Mouse (Mus musculus) CH12.LX (cell line): ENCODE results near the gene Slc39a13. TPM values are rescaled to one million over a fixed set of nuclear protein-coding genes. Genes with fewer than 3 reads are reported as not detected.

ENCODE experiments used
- DNase-seq: peaks from one replicate; pipeline ENCODE4 v3.0.0-alpha.2; 2013; ENCODE audit errors: extremely low read depth
- H3K27ac ChIP-seq: 2 replicates; pipeline ENCODE4 v1.5.1; 2012; ENCODE audit warnings: low read depth, mild to moderate bottlenecking, control low read depth, moderate library complexity; ENCODE audit not compliant: insufficient read depth
- H3K27me3 ChIP-seq: replicated peaks from 2 replicates; pipeline ENCODE3; 2012; ENCODE audit warnings: inconsistent platforms
- H3K36me3 ChIP-seq, 2 experiments: replicated peaks in 1 of 2; 2 replicates each; pipeline versions ENCODE3 to v1.6.1; 2012; ENCODE audit warnings: inconsistent platforms in 1 of 2, low read length in 1 of 2, mild to moderate bottlenecking in 1 of 2, mixed read lengths in 1 of 2, moderate library complexity in 1 of 2; ENCODE audit not compliant: control insufficient read depth in 1 of 2, insufficient read depth in 1 of 2
- H3K4me1 ChIP-seq, 2 experiments: 2 replicates each; pipeline ENCODE4 v1.6.1; 2012; ENCODE audit warnings: inconsistent platforms in 1 of 2, moderate library complexity in 1 of 2; ENCODE audit not compliant: insufficient read depth in 2 of 2, control insufficient read depth in 1 of 2
- H3K4me2 ChIP-seq: 2 replicates; pipeline ENCODE4 v1.6.1; 2012; ENCODE audit warnings: low read depth, mild to moderate bottlenecking, control low read depth; ENCODE audit not compliant: poor library complexity, insufficient read depth, severe bottlenecking
- H3K4me3 ChIP-seq, 3 experiments: fragments of 150-350 bp in 1 of 3; sonication (generic) in 1 of 3; replicated peaks in 1 of 3; 2 replicates each; pipeline versions ENCODE3 to v1.5.1; 2011 to 2012; ENCODE audit warnings: low read depth in 2 of 3, low read length in 2 of 3, mild to moderate bottlenecking in 2 of 3, moderate library complexity in 2 of 3, control low read depth in 1 of 3, improper control_type of control experiment in 1 of 3, inconsistent platforms in 1 of 3, mixed read lengths in 1 of 3; ENCODE audit not compliant: poor library complexity in 1 of 3
- H3K79me2 ChIP-seq: replicated peaks from 2 replicates; pipeline ENCODE4 v1.6.1; 2012; ENCODE audit warnings: mild to moderate bottlenecking, moderate library complexity; ENCODE audit not compliant: control insufficient read depth, poor library complexity, insufficient read depth, severe bottlenecking; ENCODE audit errors: extremely low read depth
- H3K9ac ChIP-seq: 2 replicates; pipeline ENCODE4 v1.6.1; 2012; ENCODE audit warnings: low read depth, mild to moderate bottlenecking, control low read depth, moderate library complexity; ENCODE audit not compliant: insufficient read depth
- H3K9me3 ChIP-seq: replicated peaks from 2 replicates; pipeline ENCODE3; 2012; ENCODE audit warnings: low read length, inconsistent platforms, mixed read lengths
- BHLHE40 ChIP-seq: IDR thresholded peaks from 2 replicates; pipeline ENCODE4 v1.6.1; 2011; ENCODE audit warnings: mild to moderate bottlenecking, low read depth, low read length, improper control_type of control experiment
- CHD2 ChIP-seq: IDR thresholded peaks from 2 replicates; pipeline ENCODE4 v1.6.1; 2011; ENCODE audit warnings: low read length, improper control_type of control experiment
- E2F4 ChIP-seq: IDR thresholded peaks from 2 replicates; pipeline ENCODE4 v1.6.1; 2011; ENCODE audit warnings: low read depth, low read length, improper control_type of control experiment; ENCODE audit not compliant: insufficient replicate concordance
- ELF1 ChIP-seq: IDR thresholded peaks from 2 replicates; pipeline ENCODE4 v1.6.1; 2014; ENCODE audit warnings: low read depth, mild to moderate bottlenecking, inconsistent platforms, low read length, improper control_type of control experiment
- GABPA ChIP-seq: IDR thresholded peaks from 2 replicates; pipeline ENCODE4 v1.6.1; 2012; ENCODE audit warnings: low read depth, low read length, improper control_type of control experiment, inconsistent platforms; ENCODE audit not compliant: insufficient replicate concordance
- HCFC1 ChIP-seq: IDR thresholded peaks from 2 replicates; pipeline ENCODE4 v1.6.1; 2012; ENCODE audit warnings: low read depth, mild to moderate bottlenecking, inconsistent platforms, low read length, improper control_type of control experiment
- JUN ChIP-seq: IDR thresholded peaks from 2 replicates; pipeline ENCODE4 v1.6.1; 2011; ENCODE audit warnings: low read depth, mild to moderate bottlenecking, low read length, improper control_type of control experiment, moderate library complexity; ENCODE audit not compliant: insufficient read depth
- KAT2A ChIP-seq: IDR thresholded peaks from 2 replicates; pipeline ENCODE4 v1.6.1; 2012; ENCODE audit warnings: low read length, improper control_type of control experiment, inconsistent platforms; ENCODE audit not compliant: insufficient replicate concordance
- MAFK ChIP-seq: IDR thresholded peaks from 2 replicates; pipeline ENCODE4 v1.6.1; 2011; ENCODE audit warnings: low read length, improper control_type of control experiment; ENCODE audit not compliant: insufficient replicate concordance
- MAX ChIP-seq: IDR thresholded peaks from 2 replicates; pipeline ENCODE4 v1.6.1; 2011; ENCODE audit warnings: low read length, improper control_type of control experiment
- MEF2A ChIP-seq: IDR thresholded peaks from 2 replicates; pipeline ENCODE4 v1.6.1; 2014; ENCODE audit warnings: low read depth, mild to moderate bottlenecking, inconsistent platforms, low read length, improper control_type of control experiment, borderline replicate concordance
- MYC ChIP-seq: IDR thresholded peaks from 2 replicates; pipeline ENCODE4 v1.6.1; 2011; ENCODE audit warnings: low read depth, mild to moderate bottlenecking, improper control_type of control experiment, low read length
- NELFE ChIP-seq: IDR thresholded peaks from 2 replicates; pipeline ENCODE4 v1.6.1; 2011; ENCODE audit warnings: low read depth, low read length, improper control_type of control experiment
- NRF1 ChIP-seq: IDR thresholded peaks from 2 replicates; pipeline ENCODE4 v1.6.1; 2014; ENCODE audit warnings: low read depth, mild to moderate bottlenecking, inconsistent platforms, low read length, improper control_type of control experiment, moderate library complexity
- PAX5 ChIP-seq: IDR thresholded peaks from 2 replicates; pipeline ENCODE4 v1.6.1; 2012; ENCODE audit warnings: low read length, inconsistent platforms, mixed read lengths
- POLR2A ChIP-seq: IDR thresholded peaks from 2 replicates; pipeline ENCODE4 v1.6.1; 2011; ENCODE audit warnings: low read depth, mild to moderate bottlenecking, improper control_type of control experiment, low read length
- POLR2AphosphoS2 ChIP-seq: IDR thresholded peaks from 2 replicates; pipeline ENCODE4 v1.6.1; 2011; ENCODE audit warnings: low read depth, low read length, improper control_type of control experiment
- RAD21 ChIP-seq: IDR thresholded peaks from 2 replicates; pipeline ENCODE4 v1.6.1; 2011; ENCODE audit warnings: low read depth, mild to moderate bottlenecking, low read length, improper control_type of control experiment, moderate library complexity
- TBP ChIP-seq: conservative IDR thresholded peaks from 2 replicates; pipeline ENCODE4 v1.6.1; 2011; ENCODE audit warnings: low read depth, low read length, improper control_type of control experiment
- TCF12 ChIP-seq: IDR thresholded peaks from 2 replicates; pipeline ENCODE4 v1.6.1; 2014; ENCODE audit warnings: low read depth, mild to moderate bottlenecking, inconsistent platforms, low read length, improper control_type of control experiment
- USF1 ChIP-seq: IDR thresholded peaks from 2 replicates; pipeline ENCODE4 v1.6.1; 2014; ENCODE audit warnings: low read depth, mild to moderate bottlenecking, inconsistent platforms, low read length, improper control_type of control experiment
- USF2 ChIP-seq: conservative IDR thresholded peaks from 2 replicates; pipeline ENCODE4 v1.6.1; 2011; ENCODE audit warnings: low read depth, low read length, improper control_type of control experiment
- ZC3H11A ChIP-seq: IDR thresholded peaks from 2 replicates; pipeline ENCODE4 v1.6.1; 2012; ENCODE audit warnings: low read depth, mild to moderate bottlenecking, inconsistent platforms, low read length, improper control_type of control experiment
- ZNF384 ChIP-seq: IDR thresholded peaks from 2 replicates; pipeline ENCODE4 v1.6.1; 2012; ENCODE audit warnings: low read depth, low read length, improper control_type of control experiment, inconsistent platforms
- dilution Hi-C: fragments of 300-500 bp; cut with MboI; formaldehyde crosslinking; loops from 2 replicates; pipeline ENCODE4 v1.14.3; 2020; ENCODE audit warnings: low sequenced_read_pairs; ENCODE audit not compliant: extremely low pct_unique_long_range_greater_than_20kb, extremely low pct_ligation_motif_present
- in situ Hi-C: fragments of 300-500 bp; cut with MboI; formaldehyde crosslinking; loops from 3 replicates; pipeline ENCODE4 v1.14.3; 2019; ENCODE audit warnings: low sequenced_read_pairs, low pct_ligation_motif_present, low pct_unique_long_range_greater_than_20kb, mixed read lengths
- polyA plus RNA-seq: library from polyadenylated mRNA; unstranded; fragments of >175 nt; gene quantifications from 2 replicates; pipeline ENCODE4 v1.2.1, GENCODE M21; 2012; ENCODE audit warnings: low read depth; ENCODE audit not compliant: insufficient read length
- total RNA-seq, 2 experiments: library from RNA; depleted of rRNA; stranded (reverse); fragments of 300-350 nt in 1 of 2; fragments of >200 nt in 1 of 2; gene quantifications; 2 replicates each; pipeline ENCODE4 v1.2.3; 2012 to 2014

The Slc39a13 gene
- total and polyA plus RNA-seq, 3 experiments: 3.5 to 7.5 (median 7.2) TPM

DNA sequence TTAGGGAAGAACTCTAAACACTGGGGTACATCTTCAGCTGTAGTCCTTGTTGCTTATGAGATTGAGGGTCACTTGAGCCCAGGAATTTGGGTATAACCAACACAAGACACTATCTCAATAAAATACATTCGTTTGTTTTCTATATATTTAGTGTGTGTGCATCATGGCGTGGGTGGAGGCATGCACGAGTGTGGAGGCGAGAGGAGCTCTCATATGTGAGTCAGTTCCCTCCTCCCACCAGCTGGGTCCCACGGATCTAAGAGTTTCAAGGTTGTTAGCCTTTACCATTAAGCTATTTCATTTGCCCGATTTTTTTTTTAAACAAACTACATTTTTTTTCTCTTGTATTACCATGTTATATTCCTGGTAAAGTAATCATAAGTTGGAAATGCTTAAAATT, 20.6 kb upstream of the Slc39a13 start:
- TF ChIP-seq MEF2A (no peak), RAD21 (no peak), MAX (no peak), CHD2 (no peak), NELFE (no peak), BHLHE40 (no peak)
- Histone ChIP-seq H3K9ac (no peak overlapping the region), H3K27me3 (no peaks in the 10 kb centered on the region), H3K27ac (no peak overlapping the region), H3K36me3 (no peaks in the 10 kb centered on the region), H3K4me3 (no peak overlapping the region), H3K4me2 (no peak overlapping the region), H3K79me2 (no peaks in the 10 kb centered on the region), H3K4me1 (peaks cover 7 to 53% of the 10 kb centered on the region in 2 experiments), H3K9me3 (no peaks in the 10 kb centered on the region)
- in situ Hi-C loops: no loop called here
- DNase-seq: no peak
- dilution Hi-C loops: no loop called here

DNA sequence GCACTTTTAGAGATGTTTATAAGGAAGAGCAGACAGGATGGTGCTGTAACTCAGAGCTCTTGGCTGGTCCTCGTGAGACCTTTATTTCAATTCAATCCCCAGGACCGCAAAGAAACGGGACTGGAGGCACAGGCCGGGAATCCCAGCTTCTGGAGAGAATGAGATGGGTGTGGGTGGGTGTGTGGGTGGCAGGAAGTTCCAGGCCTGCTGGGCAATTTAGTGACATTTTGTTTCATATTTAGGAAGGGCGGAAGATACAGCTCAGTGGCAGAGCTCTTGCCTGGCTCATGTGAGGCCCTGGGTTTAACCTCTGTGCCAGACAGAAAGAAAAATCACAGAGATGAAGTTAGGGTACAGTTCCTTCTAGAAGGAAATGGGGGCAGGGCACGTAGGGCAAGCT, 20.0 kb upstream of the Slc39a13 start:
- no peak for DNase-seq
- peaks cover 5 to 57% of the 10 kb centered on the region in 2 experiments for H3K4me1 ChIP-seq
- H3K9ac ChIP-seq: no peak overlapping the region
- in situ Hi-C loops (no loop called here), dilution Hi-C loops (no loop called here)
- H3K4me2 ChIP-seq: no peak overlapping the region
- TF ChIP-seq USF2 (no peak), POLR2A (no peak), GABPA (no peak), RAD21 (no peak), MAX (no peak), NRF1 (no peak), KAT2A (no peak), E2F4 (no peak), TBP (no peak), MEF2A (no peak), ELF1 (no peak), NELFE (no peak)
- H3K27me3 ChIP-seq: no peaks in the 10 kb centered on the region
- H3K4me3 ChIP-seq: no peak overlapping the region
- H3K79me2 ChIP-seq: no peaks in the 10 kb centered on the region
- H3K27ac ChIP-seq: no peak overlapping the region
- no peaks in the 10 kb centered on the region for H3K9me3 ChIP-seq
- no peaks in the 10 kb centered on the region for H3K36me3 ChIP-seq

- H3K27ac ChIP-seq: no peak overlapping the region
These were observed 18.8 kb upstream of the Slc39a13 start for GRCm38 (mm10) chr2:91088987-91089386.

More at GRCm38 (mm10) chr2:91088987-91089386, 18.8 kb upstream of the Slc39a13 start:
- no peak overlapping the region for H3K9ac ChIP-seq
- dilution Hi-C loops: no loop called here
- no peak for DNase-seq
- TF ChIP-seq MYC (no peak), TCF12 (no peak), MAX (no peak), POLR2AphosphoS2 (no peak), HCFC1 (no peak), NELFE (no peak), JUN (no peak), ZNF384 (no peak), PAX5 (no peak), USF2 (no peak), USF1 (no peak), TBP (no peak), E2F4 (no peak), KAT2A (no peak), MAFK (no peak), ZC3H11A (no peak)
- no peaks in the 10 kb centered on the region for H3K79me2 ChIP-seq
- H3K9me3 ChIP-seq: no peaks in the 10 kb centered on the region
- H3K4me1 ChIP-seq: peaks cover 13 to 63% of the 10 kb centered on the region in 2 experiments
- no peaks in the 10 kb centered on the region for H3K36me3 ChIP-seq
- in situ Hi-C loops: no loop called here
- no peaks in the 10 kb centered on the region for H3K27me3 ChIP-seq
- no peak overlapping the region for H3K4me3 ChIP-seq
- H3K4me2 ChIP-seq: no peak overlapping the region
